Mouse (Mus musculus): ENCODE data around the gene Plb1.

Gene Plb1

GRCm38 (mm10) chr5:32349718-32350117, 117.2 kb downstream of the Plb1 start:
- POLR2A ChIA-PET = no interaction called here
- CTCF ChIA-PET = no interaction called here

- CTCF ChIA-PET = interaction anchor here in 1 of 4 experiments (0.6 kb wide), 1 partner anchor 244 kb away, joined by 3 read pairs; no protein-coding TSS in a partner anchor
Observed at GRCm38 (mm10) chr5:32350551-32351256, 118.2 kb downstream of the Plb1 start.

DNA sequence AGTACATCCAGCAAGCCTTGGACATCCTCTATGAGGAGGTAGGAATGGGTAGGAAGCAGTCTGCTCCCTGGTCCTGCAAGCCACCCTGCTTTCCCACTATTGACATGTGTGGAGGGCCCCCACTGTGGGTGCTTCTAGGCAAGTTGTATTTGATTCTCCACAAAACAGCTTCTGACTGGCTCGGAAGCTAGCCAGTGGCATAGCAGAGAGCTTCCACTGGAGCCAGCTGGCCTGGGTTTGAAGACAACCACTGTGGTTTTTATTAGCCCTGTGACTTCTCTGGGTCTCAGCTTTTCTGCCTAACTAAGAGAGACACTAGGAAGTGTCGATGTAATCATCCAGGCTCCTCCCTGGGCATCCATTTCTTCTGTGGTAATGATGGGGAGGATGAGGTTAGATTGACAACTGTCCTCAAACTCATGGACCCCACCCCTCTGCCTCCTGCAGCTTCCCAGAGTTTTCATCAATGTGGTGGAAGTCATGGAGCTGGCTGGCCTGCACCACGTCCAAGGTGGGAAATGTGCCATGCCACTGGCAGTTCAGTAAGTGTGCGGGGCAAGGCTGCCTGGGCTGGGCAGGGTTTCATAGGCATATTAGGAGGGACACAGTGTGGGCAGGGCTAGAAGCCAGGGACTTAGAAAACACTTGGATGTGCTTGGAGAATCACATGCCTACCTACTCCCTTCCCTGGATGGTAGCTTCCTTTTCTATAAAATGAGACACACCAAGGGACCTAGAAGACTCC, 119.4 kb downstream of the Plb1 start:
- ChIA-PET CTCF (interaction anchor here in 1 of 4 experiments (0.7 kb wide), 1 partner anchor 87 kb away, joined by 6 read pairs; no protein-coding TSS in a partner anchor), POLR2A (no interaction called here)

More at GRCm38 (mm10) chr5:32350551-32351256, 118.2 kb downstream of the Plb1 start:
- POLR2A ChIA-PET = no interaction called here

DNA sequence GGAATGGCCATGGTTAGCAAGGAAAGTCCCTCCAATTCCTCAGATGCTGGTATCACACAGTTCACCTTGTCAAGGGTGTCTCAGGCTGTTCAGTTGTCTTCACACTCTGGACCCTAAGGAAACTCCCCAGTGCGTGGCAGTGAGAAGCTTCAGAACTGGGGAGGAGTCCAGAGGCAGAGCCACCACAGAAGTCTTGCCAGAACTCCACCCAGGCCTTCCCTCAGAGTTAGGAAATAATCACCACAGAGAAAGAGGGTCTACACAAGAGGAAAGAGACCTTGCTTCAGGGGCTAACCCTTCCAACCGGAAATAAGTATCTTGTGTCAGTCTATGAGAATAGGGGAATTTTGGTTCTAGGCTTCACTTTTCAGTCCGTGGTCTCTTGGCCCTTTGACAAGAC, 120.3 kb downstream of the Plb1 start:
- CTCF ChIA-PET = interaction anchor here in 1 of 4 experiments (0.7 kb wide), 1 partner anchor 86 kb away, joined by 6 read pairs; no protein-coding TSS in a partner anchor
- POLR2A ChIA-PET = no interaction called here

DNA sequence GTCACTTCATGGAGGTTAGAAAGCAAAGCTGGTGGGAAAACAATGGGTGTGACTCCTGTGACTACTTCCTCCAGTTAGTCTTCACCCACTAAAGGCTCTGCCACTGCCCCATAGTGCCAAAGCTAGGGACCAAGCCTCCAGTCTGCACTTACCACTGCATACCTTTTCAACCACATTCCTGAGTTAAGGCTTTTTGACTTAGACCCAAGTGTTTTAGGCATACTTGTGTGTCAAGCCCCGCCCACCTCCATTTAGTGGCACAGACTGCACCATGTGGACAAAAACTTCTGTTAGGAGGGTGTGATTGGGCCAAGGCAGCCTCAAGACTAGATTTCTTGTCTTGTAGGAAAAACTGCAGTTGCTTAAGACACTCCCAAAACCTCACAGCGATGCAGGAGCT, 120.8 kb downstream of the Plb1 start:
- CTCF ChIA-PET = no interaction called here
- POLR2A ChIA-PET = interaction anchor here in 1 of 4 experiments (0.7 to 1.8 kb wide), 2 partner anchors 38 to 106 kb away, joined by 3 to 4 read pairs; partner anchors contain the start of gene Ppp1cb

- POLR2A ChIA-PET = interaction anchor here in 1 of 4 experiments (0.6 kb wide), 1 partner anchor 662 kb away, joined by 3 read pairs; no protein-coding TSS in a partner anchor
- CTCF ChIA-PET = no interaction called here
Observed at GRCm38 (mm10) chr5:32360511-32360910, 128.0 kb downstream of the Plb1 start.

GRCm38 (mm10) chr5:32361441-32362235, 129.1 kb downstream of the Plb1 start:
- ChIA-PET POLR2A (no interaction called here), CTCF (interaction anchor here in 1 of 4 experiments (0.5 kb wide), 1 partner anchor 58 kb away, joined by 3 read pairs; no protein-coding TSS in a partner anchor)

- CTCF ChIA-PET = interaction anchor here in 1 of 4 experiments (1.0 kb wide), 1 partner anchor 66 kb away, joined by 3 read pairs; no protein-coding TSS in a partner anchor
- POLR2A ChIA-PET = interaction anchor here in 1 of 4 experiments (1.6 kb wide), 1 partner anchor 8 kb away, joined by 3 read pairs; no protein-coding TSS in a partner anchor
Observed at GRCm38 (mm10) chr5:32369391-32369790, 136.9 kb downstream of the Plb1 start.

- CTCF ChIA-PET = no interaction called here
Observed at GRCm38 (mm10) chr5:32371239-32371638, 138.7 kb downstream of the Plb1 start.

GRCm38 (mm10) chr5:32378546-32378945, 146.0 kb downstream of the Plb1 start:
- ChIA-PET POLR2A (interaction anchor here in 3 of 4 experiments (0.6 kb wide), 3 partner anchors 25 to 803 kb away, joined by 3 to 5 read pairs (median 4); no protein-coding TSS in a partner anchor), CTCF (interaction anchor here in 2 of 4 experiments (0.5 to 0.6 kb wide), 2 partner anchors 367 to 815 kb away, joined by 3 to 4 read pairs; no protein-coding TSS in a partner anchor)

More at GRCm38 (mm10) chr5:32371239-32371638, 138.7 kb downstream of the Plb1 start:
- POLR2A ChIA-PET = no interaction called here

GRCm38 (mm10) chr5:32388656-32389055, 156.1 kb downstream of the Plb1 start:
- ChIA-PET POLR2A (interaction anchor here in 1 of 4 experiments (1.0 to 1.2 kb wide), 2 partner anchors 10 to 12 kb away, joined by 3 read pairs; no protein-coding TSS in a partner anchor), CTCF (interaction anchor here in 2 of 4 experiments (0.5 to 1.0 kb wide), 2 partner anchors 646 to 1907 kb away, joined by 3 to 4 read pairs; no protein-coding TSS in a partner anchor)

DNA sequence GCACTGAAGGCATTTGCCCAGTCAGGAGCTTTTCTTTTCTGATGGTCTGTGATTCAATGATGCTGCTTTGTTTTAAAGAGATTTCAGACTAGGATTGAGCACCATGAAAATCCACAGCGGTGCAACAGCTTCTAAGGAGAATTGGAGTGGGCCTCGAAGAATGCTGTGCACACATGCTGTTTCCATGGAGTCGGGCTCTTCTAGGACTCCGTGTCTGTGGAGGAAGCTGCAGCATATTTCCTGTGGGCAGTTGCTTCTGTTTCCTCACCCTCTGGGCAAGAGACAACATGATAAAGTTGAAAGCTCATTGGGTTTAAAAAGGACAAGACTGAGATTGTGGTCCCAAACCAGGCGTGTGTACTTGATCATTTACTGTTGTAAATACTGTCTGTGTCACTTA, 157.8 kb downstream of the Plb1 start:
- ChIA-PET POLR2A (interaction anchor here in 1 of 4 experiments (0.5 kb wide), 1 partner anchor 110 kb away, joined by 3 read pairs; no protein-coding TSS in a partner anchor), CTCF (interaction anchor here in 1 of 4 experiments (0.6 kb wide), 1 partner anchor 162 kb away, joined by 3 read pairs; no protein-coding TSS in a partner anchor)

DNA sequence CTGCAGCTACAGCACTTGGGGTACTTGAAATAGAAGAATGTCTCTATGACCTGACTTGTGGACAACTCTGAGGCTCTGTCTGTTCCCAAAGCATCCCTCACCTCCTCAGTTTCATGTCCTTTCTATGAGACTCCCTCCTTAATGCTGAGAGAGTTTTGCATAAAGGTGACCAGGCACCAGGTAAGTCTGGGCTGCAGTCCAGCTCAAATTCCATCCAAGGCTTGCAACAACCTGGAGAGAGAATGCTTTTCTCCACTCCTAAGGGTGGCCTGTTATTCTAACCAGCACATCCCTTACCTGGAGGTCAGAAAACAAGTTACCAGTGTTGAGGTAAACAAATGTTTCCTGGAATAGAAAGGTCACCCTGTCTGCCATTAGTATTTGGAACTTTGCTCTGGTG, 159.8 kb downstream of the Plb1 start:
- ChIA-PET CTCF (no interaction called here), POLR2A (no interaction called here)

DNA sequence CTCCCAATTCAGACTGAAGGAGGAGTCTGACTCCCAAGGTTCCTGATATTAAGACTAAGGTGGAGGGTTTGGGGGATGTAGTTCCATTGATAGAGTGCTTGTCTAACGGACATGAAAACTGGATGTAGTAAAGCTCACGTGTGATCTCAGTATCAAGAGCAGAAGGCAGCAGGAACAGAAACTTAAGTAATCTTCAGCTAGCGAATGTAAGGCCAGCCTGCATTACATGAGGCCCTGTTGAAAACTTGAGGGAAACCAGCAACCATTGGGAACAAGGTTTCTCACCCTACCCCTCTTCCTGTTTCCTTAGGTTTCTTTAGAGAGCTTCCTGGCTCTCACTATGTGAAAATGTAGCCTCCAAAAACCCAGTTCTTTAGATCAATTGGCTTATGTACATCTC, 162.1 kb downstream of the Plb1 start:
- POLR2A ChIA-PET = interaction anchor here in 1 of 4 experiments (1.1 to 1.3 kb wide), 2 partner anchors 11 to 92 kb away, joined by 3 to 4 read pairs; no protein-coding TSS in a partner anchor

DNA sequence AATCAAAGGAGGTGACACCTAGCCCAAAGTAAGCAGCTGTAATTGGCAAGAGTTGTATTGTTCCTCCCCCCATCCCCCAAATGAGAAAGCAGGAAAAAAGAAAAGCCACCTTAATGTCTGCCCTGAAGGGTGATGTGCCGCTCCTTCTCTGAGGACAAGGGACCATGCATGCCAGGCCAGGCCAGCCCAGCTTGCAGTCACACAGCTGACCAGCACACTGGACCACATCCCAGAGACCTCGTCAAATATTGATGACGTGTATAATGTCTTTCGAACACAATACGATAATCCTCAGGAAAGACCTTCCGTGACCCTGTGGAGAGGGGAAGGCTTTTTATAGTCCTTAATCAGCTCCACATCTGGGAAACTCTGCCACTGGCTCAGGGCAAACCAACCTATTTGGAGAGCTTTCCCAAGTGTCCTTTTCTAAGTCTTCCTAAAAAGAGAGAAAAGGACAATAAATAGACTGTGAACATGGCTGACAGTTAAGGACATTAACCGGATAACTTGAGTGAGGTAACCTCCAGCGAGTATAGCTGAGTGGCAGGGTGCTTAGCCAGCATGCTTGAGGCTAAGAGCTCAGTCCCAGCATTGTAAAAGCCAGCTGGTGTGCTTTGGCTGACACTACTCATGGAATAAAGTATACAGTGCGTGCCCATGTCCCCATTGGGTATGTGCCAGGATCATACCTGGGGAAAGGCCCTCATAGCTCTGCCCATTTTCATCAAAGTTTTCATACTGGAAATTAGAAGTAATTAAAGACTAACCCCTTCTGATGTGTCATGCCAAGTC, 162.8 kb downstream of the Plb1 start:
- ChIA-PET CTCF (no interaction called here), POLR2A (interaction anchor here in 1 of 4 experiments (1.3 kb wide), 1 partner anchor 11 kb away, joined by 4 read pairs; no protein-coding TSS in a partner anchor)

More for the DNA sequence above, 162.1 kb downstream of the Plb1 start:
- CTCF ChIA-PET = interaction anchor here in 1 of 4 experiments (1.0 kb wide), 1 partner anchor 46 kb away, joined by 3 read pairs; no protein-coding TSS in a partner anchor

- ChIA-PET POLR2A (interaction anchor here in 2 of 4 experiments (0.8 to 1.6 kb wide), 2 partner anchors 9 to 61 kb away, joined by 3 read pairs; partner anchors contain the start of gene Ppp1cb (in 1 of the 2)), CTCF (no interaction called here)
Observed at GRCm38 (mm10) chr5:32397719-32398118, 165.2 kb downstream of the Plb1 start.

- ChIA-PET POLR2A (interaction anchor here in 1 of 4 experiments (1.7 kb wide), 1 partner anchor 13 kb away, joined by 3 read pairs; no protein-coding TSS in a partner anchor), CTCF (no interaction called here)
Observed at GRCm38 (mm10) chr5:32400926-32401325, 168.4 kb downstream of the Plb1 start.
